Mouse (Mus musculus): Measurements from ENCODE around the gene Fyn. TPM values are rescaled to one million over a fixed set of nuclear protein-coding genes. Genes with fewer than 3 reads are reported as not detected.
A peak's percentile ranks its signal among the peaks of the same experiment; 100 is the strongest.

The Fyn gene
- total RNA-seq, 2 experiments from 2014 or later = 44.8 to 69.9 TPM

DNA sequence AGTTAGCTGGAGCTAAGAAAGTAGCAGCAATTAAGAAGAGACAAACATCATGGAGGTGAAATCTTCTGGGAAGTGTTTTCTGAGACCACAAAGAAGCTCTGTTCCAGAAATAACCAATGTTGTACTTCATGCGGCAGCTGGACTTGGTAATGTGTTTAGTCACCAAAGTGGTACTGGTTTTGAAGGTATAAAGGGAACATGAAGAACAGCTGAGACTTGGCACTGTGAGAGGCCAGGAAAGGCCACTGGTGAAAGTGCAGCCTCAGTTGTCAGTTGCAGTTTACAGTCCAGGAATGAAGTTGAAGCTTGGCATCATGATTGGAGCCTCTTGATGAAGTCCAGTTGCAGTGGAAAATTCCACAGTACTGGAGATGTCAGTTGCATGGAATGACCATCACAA lies 237.8 kb downstream of the Fyn start:
- no peak for DNase-seq

DNA sequence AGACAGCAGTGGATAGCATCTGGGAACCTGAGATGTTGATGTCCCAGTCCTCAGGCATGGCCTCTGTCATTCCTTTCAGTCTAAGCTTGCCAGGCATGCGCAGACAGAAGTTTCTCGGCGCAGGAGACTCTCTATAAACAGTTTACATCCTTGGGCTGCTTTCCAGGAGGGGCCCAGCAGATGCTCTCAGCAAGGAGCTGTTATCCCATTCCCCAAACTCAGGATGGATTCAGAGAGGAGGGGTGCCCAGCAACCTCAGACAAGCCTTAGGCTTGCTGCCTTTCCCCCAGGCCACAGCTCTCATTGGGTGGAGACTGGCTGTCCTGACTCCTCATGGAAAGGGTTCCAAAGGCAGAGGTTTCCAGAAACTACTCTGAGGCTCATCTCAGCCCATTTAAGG lies 242.6 kb downstream of the Fyn start:
- DNase-seq = no peak

DNA sequence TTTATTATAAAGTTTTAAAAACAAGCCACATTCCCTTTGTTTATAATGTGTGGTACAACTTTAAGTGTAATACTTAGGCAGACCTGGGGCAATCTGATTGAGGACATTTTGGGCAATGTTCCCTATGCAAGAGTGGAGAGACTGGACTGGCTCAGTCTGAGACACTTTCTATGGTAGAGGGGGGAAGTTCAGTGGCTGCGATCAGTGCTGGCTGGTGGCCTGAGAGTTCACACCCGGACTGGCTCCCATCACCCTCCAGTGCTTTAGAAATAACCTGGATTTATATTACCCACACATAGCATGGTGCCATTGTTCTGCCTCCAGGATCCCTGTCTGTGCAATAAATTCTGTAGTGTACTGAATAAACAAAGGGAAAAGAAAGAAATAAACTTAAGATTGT lies 243.5 kb downstream of the Fyn start:
- no peak for DNase-seq

DNA sequence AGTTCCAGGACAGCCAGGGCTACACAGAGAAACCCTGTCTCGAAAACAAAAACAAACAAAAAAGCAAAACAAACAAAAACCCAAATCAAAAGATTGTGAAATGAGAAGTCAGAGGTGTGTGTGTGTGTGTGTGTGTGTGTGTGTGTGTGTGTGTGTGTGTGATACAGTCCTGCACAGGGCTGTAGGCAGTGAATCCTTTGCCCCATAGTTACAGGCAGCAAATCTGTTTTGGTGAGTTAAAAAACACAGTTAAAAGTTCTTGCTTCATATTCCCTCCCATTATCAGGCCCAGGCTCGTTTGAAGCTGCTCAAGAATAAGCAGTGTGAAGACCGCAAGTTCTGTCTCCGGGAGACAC lies 244.0 kb downstream of the Fyn start, which contains the start of gene Traf3ip2:
TSS of gene Traf3ip2 (plus strand) at position 302 of the 356 bp plus-strand sequence.
- no peak for DNase-seq

DNA sequence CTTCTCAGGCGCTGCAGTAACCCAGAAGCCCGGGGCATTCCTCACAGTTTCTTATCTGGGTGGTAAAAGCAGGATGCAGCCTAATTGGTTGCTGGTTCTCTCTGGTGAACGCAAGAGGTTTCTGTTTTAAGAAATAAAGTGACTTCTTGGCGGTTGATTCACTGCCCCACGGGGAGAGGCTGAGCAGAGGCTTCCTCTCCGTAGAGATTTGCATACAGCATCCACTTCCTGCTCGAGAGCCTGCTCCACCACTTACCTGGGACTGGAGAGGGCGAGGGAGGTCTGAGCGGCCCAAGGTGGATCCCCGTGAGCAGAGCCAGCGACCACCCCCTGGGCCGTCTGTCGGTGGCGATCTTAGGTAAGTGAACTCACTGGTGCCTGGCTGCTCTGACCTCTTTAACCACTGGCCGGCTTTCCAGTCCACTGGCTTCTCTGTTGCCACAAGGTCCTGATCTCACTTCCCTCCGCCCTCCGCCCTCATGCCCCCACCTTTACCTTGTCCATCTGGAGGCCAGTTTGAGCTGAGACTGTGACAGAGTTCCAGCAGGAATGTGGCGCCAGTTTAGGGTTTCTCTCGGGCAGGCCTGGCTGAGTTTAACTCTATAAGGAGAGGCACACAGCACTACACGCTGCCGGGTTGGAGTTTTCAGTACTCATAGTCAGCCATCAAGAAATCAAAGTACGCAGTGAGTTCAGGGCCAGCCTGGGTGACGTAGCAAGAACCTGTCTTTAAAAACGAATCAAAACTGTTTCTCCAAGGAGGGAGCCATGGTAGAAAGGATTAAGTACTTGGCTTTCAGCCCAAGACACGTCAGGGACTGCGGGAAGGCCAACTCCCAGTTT lies 244.6 kb downstream of the Fyn start:
- peak; percentile 64 to 75 for DNase-seq

DNA sequence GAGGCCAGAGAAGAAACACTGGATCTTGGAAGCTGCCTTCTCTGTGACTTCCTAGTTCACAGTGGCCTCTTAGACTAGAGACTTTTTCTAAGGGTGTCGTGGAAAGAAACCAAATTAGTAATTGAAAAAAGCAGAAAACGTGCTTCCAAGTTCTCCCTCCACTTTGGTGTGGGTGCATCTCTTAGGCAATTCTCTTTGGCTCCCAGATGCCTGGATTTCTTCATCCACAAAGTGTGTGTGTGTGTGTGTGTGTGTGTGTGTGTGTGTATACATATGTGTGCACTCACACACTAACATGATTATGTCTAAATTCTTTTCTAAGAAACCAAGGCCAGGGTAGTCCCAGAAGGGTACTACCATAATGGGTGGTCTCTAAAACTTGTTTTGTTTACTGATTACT lies 245.3 kb downstream of the Fyn start:
- DNase-seq = no peak

DNA sequence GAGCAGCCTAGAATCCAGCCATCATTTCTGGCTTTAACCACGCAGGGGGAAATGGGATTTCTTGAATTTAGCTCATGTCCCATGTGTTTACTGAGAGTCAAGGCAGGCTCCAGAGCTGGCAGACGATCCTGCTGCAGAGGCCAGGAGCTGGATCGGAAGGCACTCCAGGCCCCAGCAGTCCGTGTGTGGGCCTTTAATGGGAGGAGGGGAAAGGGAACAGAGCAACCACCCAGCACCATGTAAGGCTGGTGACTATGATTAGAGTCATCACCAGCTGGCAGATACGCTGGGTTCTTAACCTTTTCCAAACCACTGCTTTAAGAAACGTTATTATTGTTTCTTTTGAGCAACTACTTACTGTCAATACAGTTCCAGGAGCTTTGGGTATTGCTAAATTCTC lies 246.0 kb downstream of the Fyn start:
- peak; percentile 79 to 84 for DNase-seq

Other genes starting within 250 kb of the Fyn start
- 1 to 10 TPM; 3.0 to 3.5 TPM for gene Fam229b, start 234.9 kb upstream of the Fyn start, total RNA-seq (2021)
- gene Tube1, start 234.9 kb upstream of the Fyn start, total RNA-seq (2021) = 1 to 10 TPM in 1 of 2 experiments, under 1 TPM in 1; 0.89 to 1.6 TPM
- gene Ccn6, start 205.1 kb upstream of the Fyn start, total RNA-seq (2021) = under 1 TPM; 0.26 to 0.70 TPM
- gene Traf3ip2, start 244.1 kb downstream of the Fyn start, total RNA-seq (2021) = 10 to 100 TPM; 12.5 to 18.9 TPM